Mouse (Mus musculus): ENCODE data around the gene Gm10837. TPM values are rescaled to one million over a fixed set of nuclear protein-coding genes. Genes with fewer than 3 reads are reported as not detected.

Gene Gm10837
- polyA plus RNA-seq, 1 experiment from 2014 or later = not detected

GRCm38 (mm10) chr14:122474891-122475556 lies 15.4 kb upstream of the Gm10837 start, which contains the start of gene Zic2:
Gene Zic2 (plus strand): TSS chr14:122475435.
- Histone ChIP-seq H3K9me3 (ENCODE audit: control insufficient read depth, low read length) (no peaks in the 10 kb centered on the region), H3K4me1 (replicated peaks; ENCODE audit: control insufficient read depth, insufficient read depth, low read length) (peaks cover 14% of the 10 kb centered on the region), H3K4me2 (ENCODE audit: low read length) (peak within 1 kb of the TSS; percentile 49), H3K4me3 (ENCODE audit: low read depth, low read length) (peak within 1 kb of the TSS; percentile 32), H3K36me3 (ENCODE audit: control insufficient read depth, insufficient read depth, low read length) (no peaks in the 10 kb centered on the region), H3K9ac (ENCODE audit: low read length) (no peak within 1 kb of the TSS), H3K27me3 (replicated peaks; ENCODE audit: control insufficient read depth, insufficient read depth, low read length) (peaks cover 100% of the 10 kb centered on the region), H3K27ac (ENCODE audit: low read depth) (no peak within 1 kb of the TSS)
- DNase-seq (ENCODE audit: low spot score) (peak; percentile 77), ATAC-seq (replicated peaks; ENCODE audit: low FRiP score, low TSS enrichment, low read depth) (peak; percentile 61)
- WGBS = 1% methylated on average over 59 of the region's 73 CpGs

DNA sequence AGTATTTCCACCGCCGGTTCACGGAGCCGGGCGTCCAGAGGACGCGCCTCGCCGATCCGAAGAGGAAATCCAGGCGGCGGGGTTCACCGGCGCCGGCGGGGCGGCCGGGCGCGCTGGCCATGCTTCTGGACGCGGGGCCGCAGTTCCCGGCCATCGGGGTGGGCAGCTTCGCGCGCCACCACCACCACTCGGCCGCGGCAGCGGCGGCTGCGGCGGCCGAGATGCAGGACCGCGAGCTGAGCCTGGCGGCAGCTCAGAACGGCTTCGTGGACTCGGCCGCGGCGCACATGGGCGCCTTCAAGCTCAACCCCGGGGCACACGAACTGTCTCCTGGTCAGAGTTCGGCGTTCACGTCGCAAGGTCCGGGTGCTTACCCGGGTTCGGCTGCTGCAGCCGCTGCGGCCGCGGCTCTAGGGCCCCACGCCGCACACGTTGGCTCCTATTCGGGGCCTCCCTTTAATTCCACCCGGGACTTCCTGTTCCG lies 14.8 kb upstream of the Gm10837 start:
- Histone ChIP-seq H3K9ac (ENCODE audit: low read length) (no peak overlapping the region), H3K4me3 (ENCODE audit: low read depth, low read length) (peak overlapping the region; percentile 32), H3K4me2 (ENCODE audit: low read length) (peak overlapping the region; percentile 49), H3K27ac (ENCODE audit: low read depth) (no peak overlapping the region), H3K4me1 (replicated peaks; ENCODE audit: control insufficient read depth, insufficient read depth, low read length) (peaks cover 14% of the 10 kb centered on the region), H3K9me3 (ENCODE audit: control insufficient read depth, low read length) (no peaks in the 10 kb centered on the region), H3K27me3 (replicated peaks; ENCODE audit: control insufficient read depth, insufficient read depth, low read length) (peaks cover 100% of the 10 kb centered on the region), H3K36me3 (ENCODE audit: control insufficient read depth, insufficient read depth, low read length) (no peaks in the 10 kb centered on the region)
- DNase-seq (ENCODE audit: low spot score) = peak; percentile 71
- 0 out of 2 replicates have a peak, but pooled peaks have one; percentile 12 for ATAC-seq (replicated peaks; ENCODE audit: low FRiP score, low TSS enrichment, low read depth)
- 1% methylated on average over 58 of the region's 65 CpGs for WGBS

DNA sequence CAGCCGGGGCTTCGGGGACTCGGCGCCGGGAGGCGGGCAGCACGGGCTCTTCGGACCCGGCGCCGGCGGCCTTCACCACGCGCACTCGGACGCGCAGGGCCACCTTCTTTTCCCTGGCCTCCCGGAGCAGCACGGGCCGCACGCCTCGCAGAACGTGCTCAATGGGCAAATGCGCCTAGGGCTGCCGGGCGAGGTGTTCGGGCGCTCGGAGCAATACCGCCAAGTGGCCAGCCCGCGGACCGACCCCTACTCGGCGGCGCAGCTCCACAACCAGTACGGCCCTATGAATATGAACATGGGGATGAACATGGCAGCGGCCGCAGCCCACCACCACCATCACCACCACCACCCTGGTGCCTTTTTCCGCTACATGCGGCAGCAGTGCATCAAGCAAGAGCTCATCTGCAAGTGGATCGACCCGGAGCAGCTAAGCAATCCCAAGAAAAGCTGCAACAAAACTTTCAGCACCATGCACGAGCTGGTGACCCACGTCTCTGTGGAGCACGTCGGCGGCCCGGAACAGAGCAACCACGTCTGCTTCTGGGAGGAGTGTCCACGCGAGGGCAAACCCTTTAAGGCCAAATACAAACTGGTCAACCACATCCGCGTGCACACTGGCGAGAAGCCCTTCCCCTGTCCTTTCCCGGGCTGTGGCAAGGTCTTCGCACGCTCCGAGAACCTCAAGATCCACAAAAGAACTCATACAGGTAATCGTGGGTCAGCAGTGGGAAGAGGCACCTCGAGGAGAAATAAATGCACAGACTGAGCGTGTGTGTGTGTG lies 14.2 kb upstream of the Gm10837 start:
- Histone ChIP-seq H3K27ac (ENCODE audit: low read depth) (no peak overlapping the region), H3K4me2 (ENCODE audit: low read length) (peak overlapping the region; percentile 49), H3K9me3 (ENCODE audit: control insufficient read depth, low read length) (no peaks in the 10 kb centered on the region), H3K4me1 (replicated peaks; ENCODE audit: control insufficient read depth, insufficient read depth, low read length) (peaks cover 14% of the 10 kb centered on the region), H3K4me3 (ENCODE audit: low read depth, low read length) (peak overlapping the region; percentile 32), H3K36me3 (ENCODE audit: control insufficient read depth, insufficient read depth, low read length) (no peaks in the 10 kb centered on the region), H3K9ac (ENCODE audit: low read length) (no peak overlapping the region), H3K27me3 (replicated peaks; ENCODE audit: control insufficient read depth, insufficient read depth, low read length) (peaks cover 100% of the 10 kb centered on the region)
- peak; percentile 82 for DNase-seq (ENCODE audit: low spot score)
- under 1% methylated on average over 62 of the region's 62 CpGs for WGBS
- 0 out of 2 replicates have a peak, but pooled peaks have one; percentile 17 for ATAC-seq (replicated peaks; ENCODE audit: low FRiP score, low TSS enrichment, low read depth)

DNA sequence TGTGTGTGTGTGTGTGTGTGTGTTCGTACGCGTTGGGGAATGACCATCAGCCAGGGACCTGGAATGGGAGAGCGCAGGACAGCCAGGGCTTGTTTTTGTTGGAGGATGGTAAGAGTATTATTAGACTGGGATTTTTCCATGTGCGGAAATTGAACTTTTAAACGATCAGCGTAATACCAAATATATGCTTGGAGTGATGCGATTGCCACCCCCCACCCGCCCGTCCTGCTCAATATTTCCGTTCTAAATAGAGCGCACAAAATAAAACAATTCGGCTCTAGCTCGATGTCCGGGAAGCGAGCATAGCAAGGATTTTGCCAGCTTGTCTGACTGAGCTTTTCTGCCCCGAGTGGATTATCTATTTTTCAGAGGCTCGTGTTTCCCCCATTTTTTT lies 13.6 kb upstream of the Gm10837 start:
- Histone ChIP-seq H3K4me1 (replicated peaks; ENCODE audit: control insufficient read depth, insufficient read depth, low read length) (peaks cover 14% of the 10 kb centered on the region), H3K36me3 (ENCODE audit: control insufficient read depth, insufficient read depth, low read length) (no peaks in the 10 kb centered on the region), H3K9me3 (ENCODE audit: control insufficient read depth, low read length) (no peaks in the 10 kb centered on the region), H3K9ac (ENCODE audit: low read length) (no peak overlapping the region), H3K4me3 (ENCODE audit: low read depth, low read length) (no peak overlapping the region), H3K27me3 (replicated peaks; ENCODE audit: control insufficient read depth, insufficient read depth, low read length) (peaks cover 100% of the 10 kb centered on the region), H3K27ac (ENCODE audit: low read depth) (no peak overlapping the region), H3K4me2 (ENCODE audit: low read length) (no peak overlapping the region)
- peak; percentile 69 for DNase-seq (ENCODE audit: low spot score)
- no peak for ATAC-seq (replicated peaks; ENCODE audit: low FRiP score, low TSS enrichment, low read depth)
- 2% methylated on average over 18 of the region's 18 CpGs for WGBS

DNA sequence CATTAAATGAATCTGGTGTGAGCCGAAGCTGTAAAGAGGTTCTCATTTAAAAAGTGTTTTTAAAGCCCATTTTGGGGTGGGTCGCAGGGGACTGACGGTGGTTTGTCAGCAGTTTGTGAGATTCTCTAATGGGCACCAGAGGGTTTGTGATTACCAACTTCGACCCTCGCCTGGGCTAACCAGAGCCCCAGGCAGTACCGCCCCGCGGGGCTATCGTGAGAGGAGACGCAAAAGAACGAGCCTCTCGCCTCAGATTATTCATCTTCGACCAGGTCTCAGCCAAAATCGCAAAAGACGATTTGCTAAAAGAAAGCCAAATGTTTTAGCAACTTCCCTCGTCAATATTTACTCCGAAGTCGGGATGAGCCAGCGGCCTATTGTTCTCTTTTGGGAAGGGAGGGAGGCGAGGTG lies 13.1 kb upstream of the Gm10837 start:
- ATAC-seq (replicated peaks; ENCODE audit: low FRiP score, low TSS enrichment, low read depth) (no peak), DNase-seq (ENCODE audit: low spot score) (peak; percentile 73)
- under 1% methylated on average over 20 of the region's 20 CpGs for WGBS

DNA sequence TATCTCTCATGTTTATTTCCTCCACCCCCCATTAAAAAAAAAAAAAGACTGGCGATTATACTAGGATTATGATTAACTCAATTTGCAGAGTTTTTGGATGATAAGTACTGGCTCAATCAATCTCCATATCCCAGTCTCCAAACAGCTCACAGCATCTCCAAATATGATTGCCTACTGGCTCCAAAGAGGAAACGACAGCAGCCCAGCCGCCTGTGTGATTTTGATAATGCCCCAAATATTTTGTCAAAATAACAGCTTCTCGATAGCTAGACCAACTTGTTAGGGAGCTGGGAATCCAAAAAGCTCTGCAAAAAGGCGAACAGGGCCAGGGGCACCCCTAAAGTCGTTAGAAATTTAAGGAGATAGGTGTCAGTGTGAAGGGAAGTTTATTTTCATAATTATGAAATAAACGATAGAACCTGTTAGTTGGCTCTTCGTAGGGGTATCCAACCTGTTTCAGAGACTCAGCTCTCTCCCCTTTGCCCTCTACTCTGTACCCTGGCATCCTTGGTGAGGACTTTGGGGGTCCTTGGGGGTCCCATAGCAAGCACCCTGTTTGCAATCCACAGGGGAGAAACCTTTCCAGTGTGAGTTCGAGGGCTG lies 12.3 kb upstream of the Gm10837 start:
- 3% methylated on average over 9 of the region's 9 CpGs for WGBS
- peak; percentile 78 for DNase-seq (ENCODE audit: low spot score)
- Histone ChIP-seq H3K4me3 (ENCODE audit: low read depth, low read length) (no peak overlapping the region), H3K4me1 (replicated peaks; ENCODE audit: control insufficient read depth, insufficient read depth, low read length) (peaks cover 14% of the 10 kb centered on the region), H3K27me3 (replicated peaks; ENCODE audit: control insufficient read depth, insufficient read depth, low read length) (peaks cover 100% of the 10 kb centered on the region), H3K36me3 (ENCODE audit: control insufficient read depth, insufficient read depth, low read length) (no peaks in the 10 kb centered on the region), H3K9me3 (ENCODE audit: control insufficient read depth, low read length) (no peaks in the 10 kb centered on the region), H3K9ac (ENCODE audit: low read length) (no peak overlapping the region), H3K4me2 (ENCODE audit: low read length) (no peak overlapping the region), H3K27ac (ENCODE audit: low read depth) (no peak overlapping the region)
- ATAC-seq (replicated peaks; ENCODE audit: low FRiP score, low TSS enrichment, low read depth) = no peak

More for the DNA sequence above, 13.1 kb upstream of the Gm10837 start:
- H3K36me3 ChIP-seq (ENCODE audit: control insufficient read depth, insufficient read depth, low read length) = no peaks in the 10 kb centered on the region
- no peak overlapping the region for H3K4me2 ChIP-seq (ENCODE audit: low read length)
- peaks cover 14% of the 10 kb centered on the region for H3K4me1 ChIP-seq (replicated peaks; ENCODE audit: control insufficient read depth, insufficient read depth, low read length)
- H3K9me3 ChIP-seq (ENCODE audit: control insufficient read depth, low read length) = no peaks in the 10 kb centered on the region
- H3K9ac ChIP-seq (ENCODE audit: low read length) = no peak overlapping the region
- H3K4me3 ChIP-seq (ENCODE audit: low read depth, low read length) = no peak overlapping the region
- peaks cover 100% of the 10 kb centered on the region for H3K27me3 ChIP-seq (replicated peaks; ENCODE audit: control insufficient read depth, insufficient read depth, low read length)
- no peak overlapping the region for H3K27ac ChIP-seq (ENCODE audit: low read depth)

- Histone ChIP-seq H3K9ac (ENCODE audit: low read length) (no peak overlapping the region), H3K4me2 (ENCODE audit: low read length) (no peak overlapping the region), H3K4me1 (replicated peaks; ENCODE audit: control insufficient read depth, insufficient read depth, low read length) (peaks cover 14% of the 10 kb centered on the region), H3K9me3 (ENCODE audit: control insufficient read depth, low read length) (no peaks in the 10 kb centered on the region), H3K27ac (ENCODE audit: low read depth) (no peak overlapping the region), H3K4me3 (ENCODE audit: low read depth, low read length) (no peak overlapping the region), H3K27me3 (replicated peaks; ENCODE audit: control insufficient read depth, insufficient read depth, low read length) (peaks cover 100% of the 10 kb centered on the region), H3K36me3 (ENCODE audit: control insufficient read depth, insufficient read depth, low read length) (no peaks in the 10 kb centered on the region)
- 1% methylated on average over 22 of the region's 22 CpGs for WGBS
- ATAC-seq (replicated peaks; ENCODE audit: low FRiP score, low TSS enrichment, low read depth) (no peak), DNase-seq (ENCODE audit: low spot score) (peak; percentile 79)
Observed at GRCm38 (mm10) chr14:122478574-122479011, 11.8 kb upstream of the Gm10837 start.

DNA sequence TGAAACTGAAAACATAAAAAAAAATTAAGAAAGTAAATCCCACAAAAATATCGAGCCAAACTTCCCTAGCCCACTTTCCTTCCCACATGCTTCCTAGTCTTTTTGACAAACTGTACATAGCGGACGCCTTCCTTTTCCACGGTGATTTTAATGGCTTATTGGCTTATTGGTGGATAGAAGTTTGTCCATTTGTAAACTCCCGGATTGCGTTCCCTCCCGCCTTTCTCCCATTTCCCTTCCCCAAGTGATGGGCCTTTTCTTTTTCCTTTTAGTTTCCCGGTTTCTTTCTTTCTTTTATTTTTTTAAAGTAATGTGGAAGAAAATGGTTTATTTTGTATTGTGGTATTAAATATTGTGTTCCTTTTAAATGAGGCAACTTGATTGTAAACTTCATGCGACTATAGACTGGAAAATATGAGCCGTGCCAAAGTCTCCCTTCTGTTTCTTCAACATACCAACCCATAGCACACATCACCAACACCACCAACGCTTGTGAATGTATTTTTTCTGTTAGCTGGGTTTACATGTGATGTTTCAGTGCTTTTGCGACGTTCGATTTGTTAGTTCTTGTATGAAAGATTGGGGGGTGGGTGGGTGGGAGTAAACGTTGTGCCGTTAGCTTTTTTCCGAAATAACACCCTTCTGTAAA lies 10.8 kb upstream of the Gm10837 start:
- no peak overlapping the region for H3K9ac ChIP-seq (ENCODE audit: low read length)
- DNase-seq (ENCODE audit: low spot score) (peak; percentile 67), ATAC-seq (replicated peaks; ENCODE audit: low FRiP score, low TSS enrichment, low read depth) (no peak)

More for the DNA sequence above, 10.8 kb upstream of the Gm10837 start:
- Histone ChIP-seq H3K36me3 (ENCODE audit: control insufficient read depth, insufficient read depth, low read length) (no peaks in the 10 kb centered on the region), H3K4me2 (ENCODE audit: low read length) (no peak overlapping the region), H3K4me3 (ENCODE audit: low read depth, low read length) (no peak overlapping the region), H3K27ac (ENCODE audit: low read depth) (no peak overlapping the region), H3K9me3 (ENCODE audit: control insufficient read depth, low read length) (no peaks in the 10 kb centered on the region), H3K4me1 (replicated peaks; ENCODE audit: control insufficient read depth, insufficient read depth, low read length) (peaks cover 12% of the 10 kb centered on the region), H3K27me3 (replicated peaks; ENCODE audit: control insufficient read depth, insufficient read depth, low read length) (peaks cover 100% of the 10 kb centered on the region)
- 18% methylated on average over 17 of the region's 17 CpGs for WGBS
